Mouse (Mus musculus) erythroblast, embryonic 14.5 days (primary cell): ENCODE measurements around the gene Sdccag8. TPM values are rescaled to one million over a fixed set of nuclear protein-coding genes. Genes with fewer than 3 reads are reported as not detected.

Experiments used
- H3K27me3 ChIP-seq: 2 replicates; pipeline ENCODE4 v1.6.1; 2012; ENCODE audit warnings: inconsistent platforms; ENCODE audit not compliant: control insufficient read depth
- H3K36me3 ChIP-seq: 2 replicates; pipeline ENCODE4 v1.6.1; 2012; ENCODE audit warnings: mild to moderate bottlenecking, inconsistent platforms; ENCODE audit not compliant: control insufficient read depth
- H3K4me1 ChIP-seq: 2 replicates; pipeline ENCODE4 v1.6.1; 2012; ENCODE audit warnings: inconsistent platforms; ENCODE audit not compliant: control insufficient read depth
- H3K4me3 ChIP-seq: replicated peaks from 2 replicates; pipeline ENCODE3; 2012; ENCODE audit warnings: moderate library complexity, mild to moderate bottlenecking, inconsistent platforms
- H3K9me3 ChIP-seq: 2 replicates; pipeline ENCODE4 v1.6.1; 2012; ENCODE audit warnings: low read length, inconsistent platforms, mixed read lengths; ENCODE audit not compliant: control insufficient read depth
- GATA1 ChIP-seq: IDR thresholded peaks from 2 replicates; pipeline ENCODE4 v1.6.1; 2012; ENCODE audit warnings: low read length, inconsistent platforms, mixed read lengths
- TAL1 ChIP-seq: IDR thresholded peaks from 3 replicates; pipeline ENCODE4 v1.6.1; 2012; ENCODE audit warnings: low read length, inconsistent platforms, mixed read lengths
- polyA plus RNA-seq: library from polyadenylated mRNA; stranded (reverse); fragments of >175 nt; gene quantifications from 2 replicates; pipeline ENCODE4 v1.2.3, GENCODE M21; 2012

Sdccag8 gene
- polyA plus RNA-seq, 1 experiment, result 0.35 TPM

- TF ChIP-seq TAL1 (no peak), GATA1 (no peak)
- no peaks in the 10 kb centered on the region for H3K36me3 ChIP-seq
- no peak overlapping the region for H3K4me3 ChIP-seq
- peaks cover 9% of the 10 kb centered on the region for H3K4me1 ChIP-seq
- no peaks in the 10 kb centered on the region for H3K9me3 ChIP-seq
- H3K27me3 ChIP-seq, result no peaks in the 10 kb centered on the region
Observed at GRCm38 (mm10) chr1:176999011-176999410, 184.6 kb downstream of the Sdccag8 start.

GRCm38 (mm10) chr1:177002951-177003350, 188.5 kb downstream of the Sdccag8 start:
- no peak for TF ChIP-seq TAL1
- TF ChIP-seq GATA1, result no peak
- Histone ChIP-seq H3K9me3 (no peaks in the 10 kb centered on the region), H3K27me3 (no peaks in the 10 kb centered on the region), H3K4me3 (no peak overlapping the region), H3K36me3 (no peaks in the 10 kb centered on the region), H3K4me1 (no peaks in the 10 kb centered on the region; the same call in 1 of the 2 replicates)

GRCm38 (mm10) chr1:177004041-177004741, 189.7 kb downstream of the Sdccag8 start:
- H3K36me3 ChIP-seq, result no peaks in the 10 kb centered on the region
- no peaks in the 10 kb centered on the region for H3K9me3 ChIP-seq
- H3K4me3 ChIP-seq, result no peak overlapping the region
- TF ChIP-seq GATA1 (no peak), TAL1 (no peak)
- no peaks in the 10 kb centered on the region for H3K27me3 ChIP-seq
- H3K4me1 ChIP-seq, result peaks cover 3% of the 10 kb centered on the region; the same call in 1 of the 2 replicates

- Histone ChIP-seq H3K36me3 (no peaks in the 10 kb centered on the region), H3K4me1 (peaks cover 3% of the 10 kb centered on the region; the same call in 1 of the 2 replicates)
- TF ChIP-seq GATA1 (no peak), TAL1 (no peak)
Observed at GRCm38 (mm10) chr1:177007405-177007804, 192.9 kb downstream of the Sdccag8 start.

DNA sequence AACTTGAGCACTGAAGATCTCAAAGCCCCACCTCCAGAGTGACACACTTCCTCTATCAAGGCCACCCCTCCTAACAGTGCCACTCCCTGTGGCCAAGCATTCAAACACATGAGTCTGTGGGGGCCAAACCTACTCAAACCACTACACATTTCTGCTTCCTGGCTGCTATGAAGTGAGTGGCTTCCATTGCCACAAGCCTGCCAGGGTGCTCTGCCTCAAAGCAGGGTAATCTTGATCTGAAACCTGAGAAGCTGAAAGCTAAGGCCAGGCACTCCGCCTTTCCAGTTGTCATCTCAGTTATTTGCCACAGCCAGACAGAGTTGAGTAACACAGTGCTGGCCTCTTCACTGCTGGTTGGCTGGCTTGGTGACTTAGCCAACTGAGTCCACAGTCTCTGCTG, 194.3 kb downstream of the Sdccag8 start:
- H3K4me1 ChIP-seq, result peaks cover 3% of the 10 kb centered on the region; the same call in 1 of the 2 replicates
- H3K36me3 ChIP-seq, result no peaks in the 10 kb centered on the region
- TF ChIP-seq TAL1 (no peak), GATA1 (no peak)

More at GRCm38 (mm10) chr1:177007405-177007804, 192.9 kb downstream of the Sdccag8 start:
- no peak overlapping the region for H3K4me3 ChIP-seq
- H3K9me3 ChIP-seq, result no peaks in the 10 kb centered on the region
- no peaks in the 10 kb centered on the region for H3K27me3 ChIP-seq

DNA sequence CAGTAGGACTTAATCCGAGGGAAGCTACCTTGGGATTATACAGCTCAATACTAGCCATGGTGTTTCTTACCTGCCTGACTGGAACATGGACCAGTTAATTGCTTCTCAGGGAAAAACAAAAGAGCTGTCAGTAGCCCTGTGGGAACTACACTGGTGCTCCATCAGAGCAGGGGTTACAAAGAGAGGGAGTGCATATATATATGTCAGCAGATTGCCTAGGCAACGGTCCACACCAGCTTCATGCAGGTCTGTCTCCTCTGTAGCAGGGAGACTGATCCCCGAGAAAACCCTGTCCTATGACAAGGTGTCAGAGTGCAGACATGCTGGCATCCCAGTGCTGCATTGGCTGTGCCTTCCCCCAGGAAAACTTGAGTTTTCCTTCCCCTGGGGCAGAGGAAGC, 195.6 kb downstream of the Sdccag8 start:
- H3K9me3 ChIP-seq, result no peaks in the 10 kb centered on the region
- H3K4me1 ChIP-seq, result peaks cover 3% of the 10 kb centered on the region; the same call in 1 of the 2 replicates
- no peaks in the 10 kb centered on the region for H3K36me3 ChIP-seq
- H3K4me3 ChIP-seq, result no peak overlapping the region
- TF ChIP-seq GATA1, result no peak
- no peak for TF ChIP-seq TAL1
- H3K27me3 ChIP-seq, result no peaks in the 10 kb centered on the region

More for the DNA sequence above, 194.3 kb downstream of the Sdccag8 start:
- Histone ChIP-seq H3K9me3 (no peaks in the 10 kb centered on the region), H3K27me3 (no peaks in the 10 kb centered on the region), H3K4me3 (no peak overlapping the region)

DNA sequence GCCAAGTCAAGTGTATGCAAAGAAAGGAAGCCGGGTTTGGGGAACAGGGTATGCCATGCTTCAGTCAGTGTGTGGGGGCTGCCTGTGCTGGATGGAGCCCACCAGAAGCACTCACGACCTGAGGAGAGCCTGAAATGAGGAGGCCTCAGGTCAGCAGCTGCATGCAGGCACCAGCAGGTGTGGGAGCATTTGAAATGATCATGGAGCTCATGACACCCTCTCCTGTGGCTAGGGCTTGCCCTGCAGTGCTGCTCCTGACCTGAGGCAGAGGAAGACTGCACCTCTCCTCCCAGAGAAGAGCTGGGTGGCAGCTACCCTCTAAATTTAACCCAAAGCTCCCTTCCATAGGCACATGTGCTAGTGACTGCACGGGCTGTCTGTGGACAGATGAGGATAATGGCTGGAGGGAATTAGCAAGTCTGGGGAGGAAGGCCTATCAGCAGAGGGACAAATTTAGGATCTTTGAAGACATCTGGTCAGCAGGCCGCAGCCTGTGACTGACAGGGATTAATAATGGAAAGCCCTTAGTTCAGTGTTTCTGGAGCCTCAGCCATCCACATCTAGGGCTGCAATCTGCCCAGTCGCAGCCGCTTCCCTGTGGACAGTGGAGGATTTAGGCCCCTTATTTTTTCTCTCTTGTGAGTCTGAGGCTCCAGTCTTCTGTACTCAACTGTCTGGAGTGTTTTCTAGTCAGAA, 196.3 kb downstream of the Sdccag8 start:
- H3K36me3 ChIP-seq, result no peaks in the 10 kb centered on the region
- H3K27me3 ChIP-seq, result no peaks in the 10 kb centered on the region
- no peak for TF ChIP-seq TAL1
- no peak for TF ChIP-seq GATA1
- H3K4me3 ChIP-seq, result no peak overlapping the region
- peaks cover 3% of the 10 kb centered on the region; the same call in 1 of the 2 replicates for H3K4me1 ChIP-seq
- H3K9me3 ChIP-seq, result no peaks in the 10 kb centered on the region

- no peaks in the 10 kb centered on the region for H3K36me3 ChIP-seq
- H3K4me1 ChIP-seq, result peaks cover 3% of the 10 kb centered on the region; the same call in 1 of the 2 replicates
- H3K27me3 ChIP-seq, result no peaks in the 10 kb centered on the region
- TF ChIP-seq TAL1 (no peak), GATA1 (no peak)
- H3K9me3 ChIP-seq, result no peaks in the 10 kb centered on the region
- H3K4me3 ChIP-seq, result no peak overlapping the region
Observed at GRCm38 (mm10) chr1:177011688-177012087, 197.2 kb downstream of the Sdccag8 start.

DNA sequence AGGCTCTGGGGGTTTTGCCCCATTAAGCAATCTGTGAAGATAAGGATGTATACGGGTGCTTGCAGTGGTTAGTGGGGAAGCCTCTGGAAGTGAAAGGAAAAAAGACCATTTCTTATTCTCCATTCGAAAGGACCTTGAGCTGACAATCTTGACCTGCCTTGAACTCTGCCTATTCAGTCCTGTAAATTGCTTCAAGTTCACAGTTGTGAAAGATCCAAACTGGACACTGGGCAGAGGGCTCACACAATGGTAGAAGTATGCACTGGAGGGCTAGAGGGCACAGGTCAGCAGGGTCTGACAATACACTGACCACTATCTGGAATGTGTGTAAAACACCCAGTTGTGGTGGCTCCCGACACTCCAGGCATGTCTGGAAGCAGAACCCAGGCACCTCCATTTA, 198.3 kb downstream of the Sdccag8 start:
- no peak overlapping the region for H3K4me3 ChIP-seq
- H3K27me3 ChIP-seq, result no peaks in the 10 kb centered on the region
- H3K36me3 ChIP-seq, result no peaks in the 10 kb centered on the region
- no peak for TF ChIP-seq GATA1
- TF ChIP-seq TAL1, result no peak
- no peaks in the 10 kb centered on the region for H3K9me3 ChIP-seq
- peaks cover 3% of the 10 kb centered on the region; the same call in 1 of the 2 replicates for H3K4me1 ChIP-seq
